Mouse (Mus musculus) MEL (cell line): ENCODE data around the gene Nsun2. TPM values are rescaled to one million over a fixed set of nuclear protein-coding genes. Genes with fewer than 3 reads are reported as not detected.

Source experiments
- DNase-seq: peaks from one replicate; pipeline ENCODE4 v3.0.0; 2011; ENCODE audit warnings: low read depth, low spot score
- H3K27ac ChIP-seq: 2 replicates; pipeline ENCODE4 v1.5.1; 2012; ENCODE audit warnings: low read depth, mild to moderate bottlenecking, control low read depth, low read length, moderate library complexity; ENCODE audit not compliant: control insufficient read depth
- H3K27me3 ChIP-seq, 2 experiments: fragments of 150-350 bp in 1 of 2; sonication (generic) in 1 of 2; 2 replicates each; pipeline ENCODE4 v1.6.1; 2012; ENCODE audit warnings: low read length in 2 of 2, mild to moderate bottlenecking in 2 of 2, improper control_type of control experiment in 1 of 2, moderate library complexity in 1 of 2; ENCODE audit not compliant: insufficient read depth in 2 of 2, control insufficient read depth in 1 of 2
- H3K36me3 ChIP-seq, 2 experiments: 2 replicates each; pipeline ENCODE4 v1.6.1; 2012 to 2014; ENCODE audit warnings: low read length in 2 of 2, improper control_type of control experiment in 1 of 2, inconsistent platforms in 1 of 2, mild to moderate bottlenecking in 1 of 2; ENCODE audit not compliant: insufficient read depth in 2 of 2, control insufficient read depth in 1 of 2
- H3K4me1 ChIP-seq, 2 experiments: fragments of 150-350 bp in 1 of 2; sonication (generic) in 1 of 2; 2 replicates each; pipeline ENCODE4 v1.6.1; 2012; ENCODE audit warnings: low read length in 2 of 2, improper control_type of control experiment in 1 of 2, mild to moderate bottlenecking in 1 of 2; ENCODE audit not compliant: insufficient read depth in 2 of 2, control insufficient read depth in 1 of 2
- H3K4me3 ChIP-seq, 2 experiments: fragments of 150-350 bp in 1 of 2; sonication (generic) in 1 of 2; 2 replicates each; pipeline ENCODE4 v1.5.1; 2012; ENCODE audit warnings: low read depth in 2 of 2, low read length in 2 of 2, mild to moderate bottlenecking in 2 of 2, moderate library complexity in 2 of 2, control low read depth in 1 of 2, improper control_type of control experiment in 1 of 2; ENCODE audit not compliant: control insufficient read depth in 1 of 2, insufficient read depth in 1 of 2
- H3K79me2 ChIP-seq: 2 replicates; pipeline ENCODE4 v1.6.1; 2012; ENCODE audit warnings: mild to moderate bottlenecking, low read length, moderate library complexity; ENCODE audit not compliant: control insufficient read depth, poor library complexity, insufficient read depth
- H3K9ac ChIP-seq: 2 replicates; pipeline ENCODE4 v1.6.1; 2012; ENCODE audit warnings: low read depth, mild to moderate bottlenecking, control low read depth, low read length, moderate library complexity; ENCODE audit not compliant: control insufficient read depth, poor library complexity, severe bottlenecking
- H3K9me3 ChIP-seq: fragments of 150-350 bp; sonication (generic); replicated peaks from 2 replicates; pipeline ENCODE4 v1.6.1; 2012; ENCODE audit warnings: mild to moderate bottlenecking, low read length, improper control_type of control experiment, moderate library complexity; ENCODE audit not compliant: insufficient read depth
- CHD1 ChIP-seq: IDR thresholded peaks from 2 replicates; pipeline ENCODE4 v1.6.1; 2012; ENCODE audit warnings: low read depth, mild to moderate bottlenecking, inconsistent platforms, low read length, improper control_type of control experiment
- CHD2 ChIP-seq: IDR thresholded peaks from 2 replicates; pipeline ENCODE4 v1.6.1; 2011; ENCODE audit warnings: low read length, improper control_type of control experiment
- CTCF ChIP-seq, 3 experiments: IDR thresholded peaks in 2 of 3; conservative IDR thresholded peaks in 1 of 3; 2 replicates each; pipeline ENCODE4 v1.5.1; 2011 to 2012; ENCODE audit warnings: low read length in 3 of 3, low read depth in 2 of 3, mild to moderate bottlenecking in 2 of 3, improper control_type of control experiment in 1 of 3, inconsistent platforms in 1 of 3, mixed read lengths in 1 of 3, moderate library complexity in 1 of 3; ENCODE audit not compliant: control insufficient read depth in 1 of 3, insufficient read depth in 1 of 3, poor library complexity in 1 of 3, severe bottlenecking in 1 of 3
- E2F4 ChIP-seq: IDR thresholded peaks from 2 replicates; pipeline ENCODE4 v1.6.1; 2011; ENCODE audit warnings: low read depth, low read length, improper control_type of control experiment, borderline replicate concordance
- ELF1 ChIP-seq: IDR thresholded peaks from 2 replicates; pipeline ENCODE4 v1.6.1; 2014; ENCODE audit warnings: low read depth, mild to moderate bottlenecking, inconsistent platforms, low read length, improper control_type of control experiment, moderate library complexity
- ETS1 ChIP-seq: IDR thresholded peaks from 2 replicates; pipeline ENCODE4 v1.6.1; 2012; ENCODE audit warnings: low read depth, mild to moderate bottlenecking, inconsistent platforms, low read length, improper control_type of control experiment, moderate library complexity
- GATA1 ChIP-seq: IDR thresholded peaks from 2 replicates; pipeline ENCODE4 v1.6.1; 2011; ENCODE audit warnings: low read depth, low read length, improper control_type of control experiment
- HCFC1 ChIP-seq: IDR thresholded peaks from 2 replicates; pipeline ENCODE4 v1.6.1; 2012; ENCODE audit warnings: low read depth, mild to moderate bottlenecking, inconsistent platforms, low read length, improper control_type of control experiment, moderate library complexity
- JUND ChIP-seq: IDR thresholded peaks from 2 replicates; pipeline ENCODE4 v1.6.1; 2011; ENCODE audit warnings: low read depth, mild to moderate bottlenecking, improper control_type of control experiment, low read length
- MAFK ChIP-seq: IDR thresholded peaks from 2 replicates; pipeline ENCODE4 v1.6.1; 2011; ENCODE audit warnings: low read depth, mild to moderate bottlenecking, low read length, improper control_type of control experiment, borderline replicate concordance
- MAX ChIP-seq: IDR thresholded peaks from 2 replicates; pipeline ENCODE4 v1.6.1; 2011; ENCODE audit warnings: low read length, improper control_type of control experiment
- MAZ ChIP-seq: IDR thresholded peaks from 2 replicates; pipeline ENCODE4 v1.6.1; 2012; ENCODE audit warnings: low read depth, mild to moderate bottlenecking, inconsistent platforms, low read length, improper control_type of control experiment
- MXI1 ChIP-seq: IDR thresholded peaks from 2 replicates; pipeline ENCODE4 v1.6.1; 2011; ENCODE audit warnings: mild to moderate bottlenecking, low read depth, low read length, improper control_type of control experiment
- MYB ChIP-seq: IDR thresholded peaks from 2 replicates; pipeline ENCODE4 v1.6.1; 2011; ENCODE audit warnings: mild to moderate bottlenecking, low read depth, low read length, improper control_type of control experiment
- NRF1 ChIP-seq: IDR thresholded peaks from 2 replicates; pipeline ENCODE4 v1.6.1; 2014; ENCODE audit warnings: low read depth, mild to moderate bottlenecking, inconsistent platforms, low read length, improper control_type of control experiment, moderate library complexity; ENCODE audit not compliant: poor library complexity, insufficient read depth, severe bottlenecking
- POLR2A ChIP-seq, 2 experiments: IDR thresholded peaks; 2 replicates each; pipeline ENCODE4 v1.6.1; 2011 to 2012; ENCODE audit warnings: low read length in 2 of 2, mild to moderate bottlenecking in 2 of 2, control low read depth in 1 of 2, improper control_type of control experiment in 1 of 2, low read depth in 1 of 2, moderate library complexity in 1 of 2; ENCODE audit not compliant: control insufficient read depth in 1 of 2, insufficient read depth in 1 of 2, poor library complexity in 1 of 2
- RAD21 ChIP-seq: IDR thresholded peaks from 2 replicates; pipeline ENCODE4 v1.6.1; 2011; ENCODE audit warnings: mild to moderate bottlenecking, low read depth, low read length, improper control_type of control experiment
- RCOR1 ChIP-seq: IDR thresholded peaks from 2 replicates; pipeline ENCODE4 v1.6.1; 2012; ENCODE audit warnings: low read depth, mild to moderate bottlenecking, inconsistent platforms, low read length, improper control_type of control experiment
- SMC3 ChIP-seq: IDR thresholded peaks from 2 replicates; pipeline ENCODE4 v1.6.1; 2011; ENCODE audit warnings: low read depth, low read length, improper control_type of control experiment
- TAL1 ChIP-seq: IDR thresholded peaks from 2 replicates; pipeline ENCODE4 v1.6.1; 2012; ENCODE audit warnings: mild to moderate bottlenecking, inconsistent platforms, low read length, moderate library complexity, mixed read lengths
- TBP ChIP-seq: IDR thresholded peaks from 2 replicates; pipeline ENCODE4 v1.8.0; 2011; ENCODE audit warnings: low read depth, low read length, improper control_type of control experiment
- UBTF ChIP-seq: IDR thresholded peaks from 2 replicates; pipeline ENCODE4 v1.6.1; 2012; ENCODE audit warnings: low read depth, mild to moderate bottlenecking, inconsistent platforms, low read length, improper control_type of control experiment, moderate library complexity, borderline replicate concordance; ENCODE audit not compliant: insufficient read depth
- USF1 ChIP-seq: IDR thresholded peaks from 2 replicates; pipeline ENCODE4 v1.6.1; 2014; ENCODE audit warnings: low read depth, mild to moderate bottlenecking, inconsistent platforms, low read length, improper control_type of control experiment, moderate library complexity
- USF2 ChIP-seq, 2 experiments: IDR thresholded peaks; 2 replicates each; pipeline ENCODE4 v1.6.1; 2011 to 2012; ENCODE audit warnings: improper control_type of control experiment in 2 of 2, low read length in 2 of 2, borderline replicate concordance in 1 of 2, inconsistent platforms in 1 of 2, low read depth in 1 of 2, mild to moderate bottlenecking in 1 of 2; ENCODE audit not compliant: insufficient read depth in 1 of 2
- polyA plus RNA-seq, 2 experiments: library from polyadenylated mRNA; stranded (reverse) in 1 of 2; unstranded in 1 of 2; fragments of >175 nt in 1 of 2; fragments of >200 nt in 1 of 2; gene quantifications; 2 replicates each; pipeline versions ENCODE4 v1.2.1 to v1.2.4; 2012; ENCODE audit warnings: low replicate concordance in 2 of 2, low read depth in 1 of 2; ENCODE audit not compliant: insufficient read length in 2 of 2, insufficient read depth in 1 of 2, missing spikeins in 1 of 2
- total RNA-seq: library from RNA; depleted of rRNA; stranded (reverse); fragments of 300-350 nt; gene quantifications from 2 replicates; pipeline ENCODE4 v1.2.3, GENCODE M21; 2012; rRNA removed

Gene Nsun2
- total RNA-seq (303 and 311 TPM in 2 replicates), polyA plus RNA-seq (100 to 1,000 TPM; 277 to 302 TPM)

DNA sequence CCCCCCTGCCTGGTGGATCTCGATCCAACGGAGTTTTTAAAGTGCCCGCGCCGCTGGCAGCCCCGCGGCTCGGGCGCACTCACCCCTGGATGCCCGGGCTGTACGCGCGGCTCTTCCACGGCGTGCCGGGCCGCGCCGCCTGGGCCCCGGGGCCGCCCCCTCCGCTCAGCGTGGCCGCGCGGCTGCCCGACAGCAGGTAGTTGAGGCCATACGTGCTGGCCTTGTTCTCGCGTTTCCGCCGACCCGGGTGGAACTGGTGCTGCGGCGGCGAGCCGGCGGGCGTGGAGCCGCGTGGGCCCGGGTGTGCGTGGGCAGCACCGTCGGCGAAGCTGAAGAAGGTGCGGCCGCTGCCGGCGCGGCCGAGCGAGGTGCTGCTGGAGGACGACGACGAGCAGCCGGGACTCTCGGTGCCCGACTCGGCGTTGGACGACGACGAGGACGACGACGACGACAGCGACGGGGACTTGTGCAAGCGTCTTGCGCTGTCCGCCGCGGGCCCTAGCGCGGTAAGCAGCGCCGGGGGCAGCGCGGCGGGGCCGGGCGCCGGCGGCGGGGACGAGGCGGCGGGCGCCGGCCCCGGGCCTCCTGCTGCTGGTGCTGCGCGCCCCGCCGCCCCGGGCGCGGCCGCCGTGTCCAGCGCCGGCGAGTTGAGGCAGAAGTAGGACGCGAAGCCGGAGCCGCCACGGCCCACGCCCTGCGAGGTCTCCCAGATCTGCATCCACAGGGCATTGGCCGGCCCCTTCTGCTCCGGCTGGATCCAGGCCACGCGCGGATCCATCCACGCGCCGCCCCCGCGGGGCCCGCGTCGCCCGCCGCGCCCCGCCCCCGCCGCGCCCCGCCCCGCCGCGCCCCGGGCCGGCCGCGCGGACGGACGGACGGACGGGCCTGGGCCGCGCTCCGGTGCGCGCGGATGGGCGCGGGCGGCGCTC, at the start of gene Nsun2:
TSS of gene Nsun2 (plus strand) at position 342 of the 929 bp plus-strand sequence.
- Histone ChIP-seq H3K79me2 (peaks cover 57% of the 10 kb centered on the region), H3K9me3 (no peaks in the 10 kb centered on the region), H3K9ac (peak within 1 kb of the TSS; percentile 87), H3K27ac (peak within 1 kb of the TSS; percentile 74), H3K36me3 (peaks cover 0 to 2% of the 10 kb centered on the region in 2 experiments; a peak in 2 of 4 replicates), H3K27me3 (no peaks in the 10 kb centered on the region), H3K4me3 (peak within 1 kb of the TSS; percentile 56 to 73), H3K4me1 (peaks cover 2 to 15% of the 10 kb centered on the region in 2 experiments; a peak in 3 of 4 replicates)
- DNase-seq, result peak; percentile 39
- TF ChIP-seq NRF1, result no peak
- no peak for TF ChIP-seq SMC3
- TF ChIP-seq HCFC1, result no peak
- no peak for TF ChIP-seq UBTF
- peak in 1 of 2 experiments; percentile 20; a peak in 1 of 4 replicates for TF ChIP-seq POLR2A (IDR thresholded peaks at IDR 0.05; ENCODE audit: control insufficient read depth in 1 of 2, insufficient read depth in 1 of 2, low read depth in 1 of 2, low read length in 2 of 2, poor library complexity in 1 of 2)
- TF ChIP-seq CHD2, result no peak
- TF ChIP-seq TBP, result no peak
- no peak for TF ChIP-seq MYB
- TF ChIP-seq GATA1, result no peak
- no peak for TF ChIP-seq RAD21
- TF ChIP-seq USF2 (IDR thresholded peaks at IDR 0.05; ENCODE audit: borderline replicate concordance in 1 of 2, insufficient read depth in 1 of 2, low read depth in 1 of 2, low read length in 2 of 2), result no peak
- no peak for TF ChIP-seq RCOR1
- 0 out of 2 replicates have a peak, but pooled peaks have one; percentile 80 for TF ChIP-seq CHD1
- TF ChIP-seq MAZ, result no peak
- no peak for TF ChIP-seq E2F4
- no peak for TF ChIP-seq MAFK
- no peak for TF ChIP-seq CTCF (IDR thresholded peaks at IDR 0.05 in 2 of 3, conservative IDR thresholded peaks at IDR 0.05 in 1 of 3; ENCODE audit: control insufficient read depth in 1 of 3, insufficient read depth in 1 of 3, low read depth in 2 of 3, low read length in 3 of 3, poor library complexity in 1 of 3, severe bottlenecking in 1 of 3)
- peak; percentile 32; the same call in 1 of the 2 replicates for TF ChIP-seq MXI1
- TF ChIP-seq ETS1, result no peak
- no peak for TF ChIP-seq USF1
- no peak for TF ChIP-seq TAL1
- no peak for TF ChIP-seq MAX
- TF ChIP-seq ELF1, result no peak
- no peak for TF ChIP-seq JUND
